In genomic region chr4:43248909-43249308, GRCm38 (mm10) we compare ENCODE assay signal across 21 mouse cellular contexts. TPM values are rescaled to one million over a fixed set of nuclear protein-coding genes. Genes with fewer than 3 reads are reported as not detected.
DNase-seq lines count a peak whose midpoint lies in the region; ATAC-seq and TF ChIP-seq lines count a peak whose summit lies in the region.
"Had no signal": no experiment of that assay in that cellular context is flagged by ENCODE, and none has a peak within 500 bp of the region (broad histone marks: within the 10 kb centered on the region; RNA-seq: fewer than 3 reads in every experiment).

No protein-coding gene starts in this region.

- peak; percentile 42 to 65 for DNase-seq in frontal cortex, adult 2 months (ENCODE audit: extremely low spot score in 1 of 2, low spot score in 1 of 2)
- DNase-seq in frontal cortex, postnatal 25 days (ENCODE audit: low spot score in 2 of 2): no peak
- no peak for DNase-seq in midbrain, embryonic 10.5 days (ENCODE audit: low spot score)
- peak; percentile 48 for DNase-seq in 3T3-L1 (ENCODE audit: low read depth, low spot score)
- no peak for DNase-seq in thymus, postnatal 0 days (ENCODE audit: low spot score)
- DNase-seq in layer of hippocampus, adult 2 months (ENCODE audit: low spot score in 2 of 2): no peak
- DNase-seq: adrenal gland, adult 2 months; B cell, adult 2 months; cerebellum, adult 8-10 months; gastrocnemius, postnatal 14 days; heart, adult 2 months; kidney, adult 2 months; kidney, postnatal 14 days; liver, postnatal 0 days; lung, postnatal 10 days had no signal

- no peaks in the 10 kb centered on the region for H3K27me3 ChIP-seq in midbrain, embryonic 10.5 days (ENCODE audit: low read depth, poor library complexity, severe bottlenecking)
- no peaks in the 10 kb centered on the region for H3K27me3 ChIP-seq in midbrain, embryonic 16.5 days (ENCODE audit: control insufficient read depth, insufficient read depth, low read depth, low read length)
- H3K27me3 ChIP-seq: heart, embryonic 15.5 days had no signal

- H3K9me3 ChIP-seq in midbrain, embryonic 10.5 days (replicated peaks): no peaks in the 10 kb centered on the region
- H3K9me3 ChIP-seq in midbrain, embryonic 16.5 days (replicated peaks; ENCODE audit: control insufficient read depth, low read length, poor library complexity, severe bottlenecking): no peaks in the 10 kb centered on the region
- H3K9me3 ChIP-seq: embryonic facial prominence, embryonic 10.5 days; heart, embryonic 15.5 days had no signal

- TF ChIP-seq CTCF in embryonic fibroblast, embryonic 13.5 days (IDR thresholded peaks at IDR 0.05; ENCODE audit: borderline replicate concordance, insufficient read depth, low read length): no peak
- no peak for TF ChIP-seq CTCF in layer of hippocampus, adult 2 months (conservative IDR thresholded peaks at IDR 0.05)

- 59% methylated on average over 2 of the region's 2 CpGs for WGBS in midbrain, embryonic 10.5 days
- WGBS in midbrain, embryonic 16.5 days: 62% methylated on average over 2 of the region's 2 CpGs

- peaks cover 30% of the 10 kb centered on the region for H3K4me1 ChIP-seq in midbrain, embryonic 10.5 days
- H3K4me1 ChIP-seq in midbrain, embryonic 16.5 days (ENCODE audit: control insufficient read depth, insufficient read depth, low read length): no peaks in the 10 kb centered on the region
- peaks cover 7% of the 10 kb centered on the region for H3K4me1 ChIP-seq in embryonic fibroblast, embryonic 13.5 days (ENCODE audit: control insufficient read depth, insufficient read depth, low read length)
- H3K4me1 ChIP-seq: heart, embryonic 15.5 days had no signal

- no peak overlapping the region for H3K4me2 ChIP-seq in midbrain, embryonic 16.5 days (ENCODE audit: low read length)
- H3K4me2 ChIP-seq: heart, embryonic 15.5 days had no signal

- H3K27ac ChIP-seq in midbrain, embryonic 10.5 days (replicated peaks): peak overlapping the region; percentile 73
- no peak overlapping the region for H3K27ac ChIP-seq in midbrain, embryonic 16.5 days (ENCODE audit: low read length)
- 0 out of 2 replicates have a peak overlapping the region, but pooled peaks have one; percentile 14 for H3K27ac ChIP-seq in embryonic fibroblast, embryonic 13.5 days (ENCODE audit: insufficient read depth, low read length)
- H3K27ac ChIP-seq in layer of hippocampus, adult 2 months: no peak overlapping the region
- H3K27ac ChIP-seq: heart, adult 2 months; heart, embryonic 15.5 days had no signal

- ATAC-seq in midbrain, embryonic 16.5 days: no peak
- ATAC-seq: forebrain, embryonic 16.5 days; inflammation-experienced regulatory T-cells, adult 6 months; liver, postnatal 0 days had no signal

- no peak overlapping the region for H3K4me3 ChIP-seq in midbrain, embryonic 10.5 days
- no peak overlapping the region for H3K4me3 ChIP-seq in midbrain, embryonic 16.5 days (ENCODE audit: low read depth, low read length)
- H3K4me3 ChIP-seq in embryonic fibroblast, embryonic 13.5 days (ENCODE audit: insufficient read depth, low read length): no peak overlapping the region
- H3K4me3 ChIP-seq in layer of hippocampus, adult 2 months: no peak overlapping the region
- H3K4me3 ChIP-seq: embryonic facial prominence, embryonic 10.5 days; heart, adult 2 months; heart, embryonic 15.5 days had no signal

- no peak overlapping the region for H3K9ac ChIP-seq in midbrain, embryonic 16.5 days (ENCODE audit: low read depth, low read length)
- H3K9ac ChIP-seq: heart, embryonic 15.5 days; liver, postnatal 0 days had no signal

- H3K36me3 ChIP-seq in midbrain, embryonic 10.5 days: peaks cover 45% of the 10 kb centered on the region
- peaks cover 20% of the 10 kb centered on the region for H3K36me3 ChIP-seq in midbrain, embryonic 16.5 days (ENCODE audit: control insufficient read depth, insufficient read depth, low read length)
- H3K36me3 ChIP-seq: embryonic facial prominence, embryonic 10.5 days had no signal

- TF ChIP-seq POLR2A in embryonic fibroblast, embryonic 13.5 days (IDR thresholded peaks at IDR 0.05; ENCODE audit: low read depth, low read length): no peak

RNA-seq across cellular contexts. Expression of gene Atp8b5, which starts 18.1 kb away (rescaled TPM):
- polyA plus RNA-seq in frontal cortex, adult 2 months (2012; rRNA removed): 0.68 and 0.82 TPM in 2 replicates
- polyA plus RNA-seq in midbrain, embryonic 10.5 days (2016; fragmentation: Nextera tagmentation; extraction: Ambion mirVana): 0.57 TPM in 2 replicates
- polyA plus RNA-seq in midbrain, embryonic 16.5 days (2015; fragmentation: Nextera tagmentation; extraction: Ambion mirVana): 0.72 and 0.90 TPM in 2 replicates
- 0.32 TPM in 1 of 2 replicates, not detected in the other for polyA plus RNA-seq in embryonic fibroblast, embryonic 13.5 days (2011; ENCODE audit: insufficient read length, low read depth, missing spikeins)
- 0.03 and 0.13 TPM in 2 replicates for polyA plus RNA-seq in thymus, postnatal 0 days (2015; fragmentation: Nextera tagmentation; extraction: Ambion mirVana)
- under 1 TPM; 0.29 to 0.31 TPM for total RNA-seq in layer of hippocampus, adult 2 months (2021)
- polyA plus RNA-seq: inflammation-experienced regulatory T-cells, adult 6 months had no signal

Comparison
In these comparisons a context has a peak if more than half of its experiments do, and no peak if none do; other contexts are left out.
1. DNase-seq: peak in frontal cortex, adult 2 months (2 of 2) and 3T3-L1 (single experiment); none in frontal cortex, postnatal 25 days (0 of 2), midbrain, embryonic 10.5 days (single experiment), thymus, postnatal 0 days (single experiment) and layer of hippocampus, adult 2 months (0 of 2).
2. H3K27ac ChIP-seq: peak in midbrain, embryonic 10.5 days (single experiment) and embryonic fibroblast, embryonic 13.5 days (single experiment); none in midbrain, embryonic 16.5 days (single experiment) and layer of hippocampus, adult 2 months (single experiment).